9 mouse cellular contexts compared by ENCODE assay signal in genomic region chr11:4267202-4267578, GRCm38 (mm10). TPM values are rescaled to one million over a fixed set of nuclear protein-coding genes. Genes with fewer than 3 reads are reported as not detected.
A peak's percentile ranks its signal among the peaks of the same experiment; 100 is the strongest.
DNase-seq lines count a peak whose midpoint lies in the region; ATAC-seq and TF ChIP-seq lines count a peak whose summit lies in the region.
"Had no signal": no experiment of that assay in that cellular context is flagged by ENCODE, and none has a peak within 500 bp of the region (broad histone marks: within the 10 kb centered on the region; RNA-seq: fewer than 3 reads in every experiment).

No protein-coding gene starts in this region.

- H3K4me2 ChIP-seq in heart, embryonic 15.5 days = peak overlapping the region; percentile 90
- H3K4me2 ChIP-seq in forebrain, embryonic 12.5 days = peak overlapping the region; percentile 87
- peak overlapping the region; percentile 71 for H3K4me2 ChIP-seq in liver, embryonic 13.5 days

- peaks cover 46% of the 10 kb centered on the region for H3K4me1 ChIP-seq in heart, embryonic 15.5 days (replicated peaks)
- peaks cover 81% of the 10 kb centered on the region for H3K4me1 ChIP-seq in E14TG2a.4 (replicated peaks; ENCODE audit: low read depth, low read length)
- H3K4me1 ChIP-seq in forebrain, embryonic 12.5 days = peaks cover 16% of the 10 kb centered on the region
- peaks cover 23% of the 10 kb centered on the region for H3K4me1 ChIP-seq in liver, embryonic 13.5 days (replicated peaks)

- H3K9me3 ChIP-seq in heart, embryonic 15.5 days (replicated peaks) = no peaks in the 10 kb centered on the region
- no peaks in the 10 kb centered on the region for H3K9me3 ChIP-seq in E14TG2a.4 (ENCODE audit: low read length)
- no peaks in the 10 kb centered on the region for H3K9me3 ChIP-seq in forebrain, embryonic 12.5 days
- H3K9me3 ChIP-seq in liver, embryonic 13.5 days (replicated peaks) = no peaks in the 10 kb centered on the region

- no peak for ATAC-seq in heart, embryonic 15.5 days (replicated peaks; ENCODE audit: insufficient number of reproducible peaks, insufficient read depth, low FRiP score, low read depth)
- ATAC-seq in forebrain, embryonic 12.5 days (ENCODE audit: low FRiP score) = no peak
- ATAC-seq in liver, embryonic 13.5 days (ENCODE audit: low read depth) = no peak
- ATAC-seq in inflammation-experienced regulatory T-cells, adult 6 months = no peak

- H3K4me3 ChIP-seq in heart, embryonic 15.5 days = peak overlapping the region; percentile 67
- peak overlapping the region; percentile 82 for H3K4me3 ChIP-seq in E14TG2a.4 (replicated peaks; ENCODE audit: low read length)
- H3K4me3 ChIP-seq in forebrain, embryonic 12.5 days (replicated peaks) = peak overlapping the region; percentile 47
- peak overlapping the region; percentile 58 for H3K4me3 ChIP-seq in liver, embryonic 13.5 days (replicated peaks)

- no peak overlapping the region for H3K27ac ChIP-seq in heart, embryonic 15.5 days
- H3K27ac ChIP-seq in forebrain, embryonic 12.5 days = no peak overlapping the region
- H3K27ac ChIP-seq in liver, embryonic 13.5 days = no peak overlapping the region

- intact Hi-C loops in heart, postnatal 14 days (cut with DNase I) = no loop called here

- WGBS in heart, embryonic 15.5 days = 5% methylated on average over 13 of the region's 13 CpGs
- 5% methylated on average over 12 of the region's 13 CpGs for WGBS in forebrain, embryonic 12.5 days
- 4% methylated on average over 12 of the region's 13 CpGs for WGBS in liver, embryonic 13.5 days (ENCODE audit: insufficient replicate concordance)

- no peaks in the 10 kb centered on the region for H3K36me3 ChIP-seq in heart, embryonic 15.5 days
- peaks cover 20% of the 10 kb centered on the region for H3K36me3 ChIP-seq in E14TG2a.4 (ENCODE audit: insufficient read depth, low read length)
- H3K36me3 ChIP-seq in forebrain, embryonic 12.5 days (replicated peaks) = no peaks in the 10 kb centered on the region
- no peaks in the 10 kb centered on the region for H3K36me3 ChIP-seq in liver, embryonic 13.5 days

- H3K27me3 ChIP-seq in heart, embryonic 15.5 days = peaks cover 67% of the 10 kb centered on the region
- H3K27me3 ChIP-seq in E14TG2a.4 (ENCODE audit: insufficient read depth, low read length) = peaks cover 39% of the 10 kb centered on the region
- H3K27me3 ChIP-seq in forebrain, embryonic 12.5 days = peaks cover 86% of the 10 kb centered on the region
- H3K27me3 ChIP-seq in liver, embryonic 13.5 days = peaks cover 87% of the 10 kb centered on the region

- H3K9ac ChIP-seq in heart, embryonic 15.5 days = peak overlapping the region; percentile 56
- no peak overlapping the region for H3K9ac ChIP-seq in forebrain, embryonic 12.5 days
- H3K9ac ChIP-seq in liver, embryonic 13.5 days = no peak overlapping the region

- no peak for TF ChIP-seq CTCF in E14TG2a.4 (conservative IDR thresholded peaks at IDR 0.05; ENCODE audit: low read length)

- no peak for DNase-seq in heart, postnatal 14 days
- no peak for DNase-seq in liver, embryonic 13.5 days
- no peak for DNase-seq in frontal cortex, postnatal 36 days (ENCODE audit: low spot score in 2 of 2)
- DNase-seq in layer of hippocampus, postnatal 25 days (ENCODE audit: extremely low spot score in 1 of 2, low spot score in 1 of 2) = no peak

RNA-seq across cellular contexts. Expression of gene Lif, which starts 9.8 kb away (rescaled TPM):
- polyA plus RNA-seq in heart, embryonic 15.5 days (2015; fragmentation: Nextera tagmentation; extraction: Ambion mirVana) = 0.23 and 0.55 TPM in 2 replicates
- under 1 TPM; 0.14 to 0.37 TPM for total RNA-seq in heart, postnatal 14 days (2021)
- polyA plus RNA-seq in forebrain, embryonic 12.5 days (2016; fragmentation: Nextera tagmentation; extraction: Ambion mirVana) = 0.06 TPM in 1 of 2 replicates, not detected in the other
- 0.02 TPM in 1 of 2 replicates, not detected in the other for polyA plus RNA-seq in liver, embryonic 13.5 days (2015; fragmentation: Nextera tagmentation; extraction: Ambion mirVana)
- 1 to 10 TPM; 1.9 to 2.6 (median 2.5) TPM for polyA plus RNA-seq in inflammation-experienced regulatory T-cells, adult 6 months (2017; shearing (Covaris generic))
- total RNA-seq in layer of hippocampus, postnatal 25 days (2021) = 1 to 10 TPM; 1.3 to 2.1 TPM
- polyA plus RNA-seq: erythroblast, embryonic 14.5 days had no signal

RNA-seq across cellular contexts. Expression of gene Osm, which starts 31.0 kb away (rescaled TPM):
- polyA plus RNA-seq in heart, embryonic 15.5 days (2015; fragmentation: Nextera tagmentation; extraction: Ambion mirVana) = 0.09 and 0.33 TPM in 2 replicates
- total RNA-seq in heart, postnatal 14 days (2021) = under 1 TPM in 1 of 2 experiments, not detected in 1; 0.10 TPM
- polyA plus RNA-seq in forebrain, embryonic 12.5 days (2016; fragmentation: Nextera tagmentation; extraction: Ambion mirVana) = not detected in 2 replicates
- polyA plus RNA-seq in liver, embryonic 13.5 days (2015; fragmentation: Nextera tagmentation; extraction: Ambion mirVana) = 0.51 and 0.60 TPM in 2 replicates
- polyA plus RNA-seq in inflammation-experienced regulatory T-cells, adult 6 months (2017; shearing (Covaris generic)) = 10 to 100 TPM; 11.2 to 23.6 (median 16.6) TPM
- under 1 TPM in 1 of 2 experiments, not detected in 1; 0.12 TPM for total RNA-seq in layer of hippocampus, postnatal 25 days (2021)

RNA-seq across cellular contexts. Expression of gene Castor1, which starts 49.2 kb away (rescaled TPM):
- polyA plus RNA-seq in heart, embryonic 15.5 days (2015; fragmentation: Nextera tagmentation; extraction: Ambion mirVana) = 6.7 and 13.3 TPM in 2 replicates
- total RNA-seq in heart, postnatal 14 days (2021) = 10 to 100 TPM in 1 of 2 experiments, 1 to 10 TPM in 1; 8.3 to 11.4 TPM
- polyA plus RNA-seq in forebrain, embryonic 12.5 days (2016; fragmentation: Nextera tagmentation; extraction: Ambion mirVana) = 1.8 and 2.2 TPM in 2 replicates
- polyA plus RNA-seq in liver, embryonic 13.5 days (2015; fragmentation: Nextera tagmentation; extraction: Ambion mirVana) = 1.9 and 2.1 TPM in 2 replicates
- 10 to 100 TPM; 25.7 to 42.0 (median 37.8) TPM for polyA plus RNA-seq in inflammation-experienced regulatory T-cells, adult 6 months (2017; shearing (Covaris generic))
- total RNA-seq in layer of hippocampus, postnatal 25 days (2021) = 1 to 10 TPM; 6.0 to 6.1 TPM
